Mouse (Mus musculus) layer of hippocampus, adult 9-11 months (tissue): ENCODE results near the gene Fam186b.

Source experiments
- DNase-seq: peaks from one replicate; pipeline ENCODE4 v3.0.0; 2022

Fam186b gene

DNA sequence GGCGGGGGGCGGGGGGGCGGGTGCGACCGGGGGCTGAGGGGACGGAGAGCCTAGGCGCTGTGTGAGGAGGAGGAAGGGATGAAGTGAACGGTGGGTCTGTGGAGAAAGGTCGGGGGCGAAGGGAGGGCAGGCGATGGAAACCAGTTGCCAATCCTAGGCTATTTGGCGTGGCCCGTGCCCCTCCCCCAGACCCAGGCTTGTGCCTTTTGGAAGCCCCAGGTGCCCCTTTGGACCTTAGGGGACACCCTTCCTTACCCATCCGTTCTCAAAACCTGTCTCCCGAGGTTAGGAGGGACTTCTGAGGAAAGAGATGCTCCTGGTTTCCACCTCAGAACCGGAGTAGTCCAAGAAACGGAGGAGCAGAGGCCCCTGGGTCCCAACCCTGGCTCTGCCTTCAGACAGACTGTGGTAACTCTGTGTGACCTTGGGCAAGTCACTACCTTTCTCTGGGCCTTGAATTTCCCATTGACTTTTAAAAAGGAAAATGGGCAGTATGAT lies at the start of gene Fam186b:
TSS of gene Fam186b (minus strand) at position 405 of the 498 bp plus-strand sequence.
- no peak for DNase-seq

DNA sequence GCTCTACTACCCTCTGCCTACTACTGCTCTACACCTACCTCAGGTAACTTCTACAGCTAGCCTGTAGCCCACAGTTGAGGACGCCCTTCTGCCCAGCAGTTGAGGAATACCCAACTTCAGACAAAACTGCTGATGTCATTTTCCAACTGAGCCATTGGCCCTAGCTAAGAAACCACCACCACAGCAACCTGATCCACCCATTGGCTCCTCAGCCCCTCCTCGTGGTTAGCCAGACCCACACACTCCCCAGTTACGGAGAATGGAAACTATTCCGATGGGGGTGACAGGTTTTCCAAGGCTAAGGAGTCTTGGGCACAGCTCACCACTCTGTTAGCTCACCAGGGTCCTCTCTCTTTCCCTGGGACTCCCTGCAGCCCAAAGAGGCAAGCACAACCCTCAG lies 49.3 kb upstream of the Fam186b start:
- DNase-seq = no peak

- DNase-seq = no peak
These were observed 48.6 kb upstream of the Fam186b start for GRCm38 (mm10) chr15:99344148-99344870.

- DNase-seq = peak; percentile 90
These were observed 47.9 kb upstream of the Fam186b start for GRCm38 (mm10) chr15:99343414-99344147.

DNA sequence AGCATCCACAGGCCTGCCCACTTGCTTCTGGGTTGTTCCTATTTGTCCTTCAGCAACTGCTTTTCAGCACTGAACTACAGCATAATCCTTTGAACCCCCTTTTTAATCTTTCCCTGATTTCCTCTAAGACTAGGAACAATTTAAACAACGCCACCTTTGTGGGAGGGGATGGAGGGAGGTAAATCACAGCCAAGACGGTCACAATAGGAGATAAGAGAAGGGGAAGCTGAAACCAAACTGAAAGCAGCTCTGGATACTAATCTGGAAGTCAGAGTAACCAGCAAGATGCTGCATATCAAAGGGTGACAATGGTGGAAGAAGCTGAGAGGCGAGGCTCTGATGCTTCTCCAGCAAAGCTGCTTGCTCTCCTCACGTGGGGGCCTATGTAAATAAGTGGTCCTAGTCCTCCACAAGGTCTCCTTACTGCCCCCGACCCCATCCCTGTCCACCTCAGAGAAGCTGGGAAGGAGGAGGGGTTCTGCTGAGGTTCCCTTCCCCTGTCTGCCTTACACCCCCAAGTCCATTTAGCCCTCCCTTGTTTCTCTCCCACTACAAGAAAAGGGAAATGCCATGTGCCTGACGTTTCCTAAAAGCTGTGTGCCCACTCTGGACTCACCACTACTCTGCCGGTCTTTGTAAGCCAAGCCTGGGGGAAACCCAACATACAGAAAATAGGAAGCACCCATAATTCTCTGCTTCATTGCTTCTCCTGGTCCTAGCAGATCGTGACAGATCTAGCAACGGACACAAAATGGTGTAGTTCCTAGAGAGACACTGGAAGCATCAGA lies 46.7 kb upstream of the Fam186b start:
- no peak for DNase-seq

DNA sequence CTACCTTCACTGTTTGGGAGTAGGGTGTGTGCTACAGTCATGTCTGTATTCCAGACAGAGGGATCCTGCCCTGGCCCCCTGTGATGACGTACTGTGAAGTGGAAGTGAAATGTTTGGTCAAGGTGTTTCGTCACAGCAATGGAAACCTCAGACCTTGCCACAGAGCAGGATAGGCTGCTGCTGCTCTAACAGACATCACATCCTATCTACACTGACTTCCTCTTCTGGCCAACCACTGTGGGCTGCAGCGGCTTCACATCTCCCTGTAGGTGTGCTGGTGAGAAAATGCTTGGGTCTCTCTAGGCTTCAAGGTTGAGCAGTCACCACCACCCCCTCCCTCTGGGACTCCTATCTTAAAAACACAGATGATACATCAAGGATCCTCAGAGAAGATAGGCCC lies 45.4 kb upstream of the Fam186b start:
- peak; percentile 55 for DNase-seq

DNA sequence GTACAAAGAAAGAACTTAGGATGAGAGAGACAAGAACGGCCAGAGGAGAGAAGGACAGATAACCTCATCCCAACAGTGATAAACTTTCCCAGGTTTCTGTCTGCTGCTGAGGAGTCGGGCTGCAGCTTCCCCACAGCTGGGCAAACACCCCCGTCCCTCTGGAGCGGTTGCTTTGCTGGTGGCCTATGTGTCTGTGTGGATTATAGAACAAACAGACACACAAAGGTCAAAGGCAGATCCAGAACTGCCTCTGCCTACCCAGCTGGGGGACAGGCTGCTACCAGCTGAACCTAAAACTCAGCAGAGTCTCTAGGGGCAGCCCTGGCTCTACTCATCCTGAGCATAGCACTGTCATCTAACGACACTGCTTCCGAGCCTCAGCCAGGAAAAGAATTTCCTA lies 44.0 kb upstream of the Fam186b start:
- DNase-seq = no peak

DNA sequence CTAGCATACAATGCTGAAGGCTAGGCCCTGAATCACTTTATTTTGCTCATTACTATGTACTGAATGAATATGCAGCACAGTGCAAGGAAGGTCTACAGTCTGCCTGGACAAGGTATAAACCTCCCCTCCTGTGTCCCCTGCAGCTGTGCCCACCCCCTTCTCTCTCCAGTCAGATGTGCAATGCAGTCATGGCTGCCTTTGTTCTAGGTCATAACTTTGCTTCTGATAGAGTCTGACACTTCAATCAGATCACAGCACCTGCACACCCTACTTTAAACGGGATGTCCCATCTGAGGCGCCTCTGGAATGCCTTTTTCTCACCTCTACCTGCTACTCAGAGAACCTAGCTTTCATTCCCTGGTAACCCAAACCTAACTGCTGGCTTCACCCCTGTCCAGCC lies 43.2 kb upstream of the Fam186b start:
- DNase-seq = no peak

GRCm38 (mm10) chr15:99335801-99336320 lies 40.2 kb upstream of the Fam186b start:
- no peak for DNase-seq

DNA sequence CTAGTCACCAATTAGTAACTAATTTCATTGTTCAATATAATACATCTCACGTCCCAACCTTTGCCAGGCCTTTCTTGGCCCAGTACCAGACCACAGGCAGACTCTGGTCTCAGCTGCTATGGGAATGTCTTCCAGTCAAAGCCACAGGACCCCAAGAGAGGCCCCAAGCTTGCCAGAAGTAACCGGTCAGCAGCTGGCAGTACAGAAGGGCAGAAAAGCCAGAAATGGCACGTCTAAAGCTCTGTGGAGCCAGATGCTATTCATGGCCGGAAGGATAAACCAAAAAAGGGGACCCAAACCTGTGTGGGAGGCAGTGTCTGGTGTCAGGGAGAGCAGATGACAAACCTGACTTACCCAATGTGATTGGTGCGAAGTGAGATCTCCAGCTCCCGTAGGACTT lies 38.8 kb upstream of the Fam186b start:
- no peak for DNase-seq

DNA sequence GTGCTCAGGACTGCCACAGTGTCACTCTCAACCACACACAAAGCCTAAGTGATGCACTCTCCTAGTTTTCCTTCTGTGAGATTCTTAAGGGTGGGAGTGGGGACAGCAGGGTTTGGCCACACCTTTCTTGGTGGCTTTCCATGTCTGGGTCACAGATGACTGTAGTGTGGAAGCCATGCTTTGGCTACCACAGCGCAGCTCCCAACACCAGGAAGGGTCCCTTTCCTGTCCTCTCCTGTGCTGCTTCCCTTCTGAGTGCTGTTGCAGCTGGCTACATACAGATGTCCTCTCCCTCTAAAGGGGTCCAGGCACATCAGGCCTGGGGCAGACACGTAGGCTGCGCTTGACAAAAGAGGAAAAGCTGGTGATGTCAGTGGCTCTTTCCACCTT lies 38.0 kb upstream of the Fam186b start:
- DNase-seq = no peak

DNA sequence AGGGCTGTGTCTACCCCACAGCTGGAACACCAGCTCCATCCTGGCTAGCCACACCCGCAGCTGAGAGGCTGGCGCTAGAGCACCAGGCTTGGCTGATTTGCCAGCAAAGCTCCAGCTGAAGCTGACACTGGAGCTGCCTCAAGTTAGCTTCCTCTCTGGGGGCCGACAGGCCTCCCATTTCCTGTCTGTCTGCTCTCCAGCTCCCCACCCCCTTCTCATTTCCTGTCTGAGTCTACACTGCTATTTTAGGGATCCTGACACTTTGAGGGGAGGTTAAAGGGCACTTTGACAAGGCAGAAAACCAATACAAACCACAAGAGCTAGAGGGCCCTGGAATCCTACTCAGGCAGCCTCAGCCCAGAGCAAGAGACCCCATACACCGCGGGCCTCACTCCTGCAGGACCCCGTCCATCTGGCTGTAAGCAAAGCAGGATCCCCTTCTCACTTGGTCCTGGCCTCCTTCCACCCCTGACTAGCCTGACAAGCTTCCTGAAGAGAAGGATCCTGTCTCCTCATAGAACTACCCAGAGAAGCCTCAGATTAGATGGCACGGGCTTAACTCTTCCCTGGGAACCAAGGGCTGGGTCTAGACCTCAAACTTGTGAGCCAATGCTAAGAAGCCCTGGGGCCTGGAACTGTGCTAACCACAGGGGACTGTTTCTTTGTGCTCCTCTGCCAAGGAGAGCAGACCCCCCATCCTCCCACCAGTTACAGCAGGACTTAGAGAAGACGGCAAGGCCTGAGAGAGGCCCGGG lies 37.4 kb upstream of the Fam186b start:
- peak; percentile 89 for DNase-seq

DNA sequence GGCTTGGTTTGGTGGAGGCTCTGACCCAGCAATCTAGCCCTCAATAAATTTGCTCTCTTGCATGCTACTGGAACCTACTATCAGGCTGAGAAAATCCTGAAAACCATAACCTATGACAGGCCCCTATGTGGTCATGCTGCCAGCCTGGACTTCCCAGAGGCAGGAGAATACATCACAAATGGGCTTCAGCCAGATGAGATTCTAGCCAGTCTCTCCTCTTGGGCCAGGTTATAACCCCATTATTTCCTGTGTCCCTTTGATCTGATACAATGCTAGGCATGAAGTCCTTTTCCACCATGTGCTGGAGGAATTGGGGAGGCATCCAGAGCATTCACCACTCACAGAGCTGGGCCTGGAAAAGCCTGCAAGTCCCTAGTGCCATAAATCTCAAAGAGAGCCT lies 36.4 kb upstream of the Fam186b start:
- DNase-seq = no peak

- DNase-seq = no peak
These were observed 35.7 kb upstream of the Fam186b start for GRCm38 (mm10) chr15:99331341-99331740.

DNA sequence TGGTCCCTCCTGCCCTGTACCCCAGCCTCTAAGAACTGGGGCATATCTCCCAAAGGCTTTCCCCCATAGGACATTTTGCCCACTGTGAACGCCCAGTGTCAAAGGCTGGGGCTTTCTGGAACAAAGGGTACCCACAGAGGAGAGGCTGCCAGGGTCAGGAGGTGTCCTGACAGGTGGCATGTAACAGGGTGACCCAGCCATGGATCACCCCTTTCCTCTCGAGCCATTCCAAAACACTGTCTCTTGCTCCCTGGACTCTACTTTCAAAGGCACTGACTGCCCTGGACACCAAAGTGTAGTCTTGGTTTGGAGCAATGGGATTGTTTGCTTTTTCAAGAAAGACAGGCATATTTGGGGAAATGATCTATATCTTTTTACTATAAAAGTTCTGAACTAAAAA lies 34.6 kb upstream of the Fam186b start:
- DNase-seq = no peak

- DNase-seq = no peak
These were observed 32.3 kb upstream of the Fam186b start for GRCm38 (mm10) chr15:99328011-99328410.

DNA sequence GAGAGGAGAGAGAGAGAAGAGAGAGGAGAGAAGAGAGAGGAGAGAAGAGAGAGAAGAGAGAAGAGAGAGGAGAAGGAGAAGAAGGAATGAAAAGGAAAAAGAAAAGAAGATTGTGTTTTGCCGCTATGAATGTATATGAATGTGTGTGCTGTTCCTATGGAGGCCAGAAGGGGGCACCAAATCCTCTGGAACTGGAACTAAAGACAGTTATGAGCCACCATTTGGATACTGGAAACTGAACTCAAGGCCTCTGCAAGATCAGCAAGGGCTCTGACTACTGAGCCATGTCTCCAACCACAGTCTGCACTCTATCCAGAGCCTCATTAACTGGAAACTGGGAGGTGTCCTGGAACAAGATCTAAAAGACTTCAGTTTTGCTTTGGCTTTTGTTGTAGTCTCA lies 31.3 kb upstream of the Fam186b start:
- DNase-seq = no peak

- DNase-seq = no peak
These were observed 30.7 kb upstream of the Fam186b start for GRCm38 (mm10) chr15:99326407-99326806.

- no peak for DNase-seq
These were observed 29.9 kb upstream of the Fam186b start for GRCm38 (mm10) chr15:99325598-99325997.

GRCm38 (mm10) chr15:99324151-99324550 lies 28.5 kb upstream of the Fam186b start:
- no peak for DNase-seq

DNA sequence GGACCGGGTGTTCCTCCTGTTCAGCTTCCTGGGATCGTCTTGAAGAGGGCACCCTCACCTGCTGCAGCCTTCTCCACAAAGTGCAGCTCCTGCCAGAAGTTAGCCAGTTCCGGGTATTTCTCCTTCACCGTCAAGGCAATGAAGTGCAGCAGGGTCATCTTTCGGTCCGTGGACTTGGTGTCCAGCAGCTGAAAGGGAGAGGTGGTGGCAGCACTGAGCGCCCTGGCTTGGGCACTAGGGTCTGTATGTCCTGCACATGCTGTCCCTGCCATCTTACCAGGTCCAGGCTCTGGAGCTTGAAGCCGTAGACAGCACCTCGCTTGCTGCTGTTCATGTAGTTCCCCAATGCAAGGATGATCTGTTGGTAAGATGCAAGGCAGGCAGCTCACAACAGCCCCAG lies 25.3 kb upstream of the Fam186b start:
- no peak for DNase-seq

- DNase-seq = no peak
These were observed 24.5 kb upstream of the Fam186b start for GRCm38 (mm10) chr15:99320168-99320674.
